Mouse (Mus musculus) hindbrain, embryonic 16.5 days (tissue): ENCODE results near the gene Hoxa5. TPM values are rescaled to one million over a fixed set of nuclear protein-coding genes. Genes with fewer than 3 reads are reported as not detected.

Experiments
- ATAC-seq: fragments of 200-750 bp; cut with Nextera tagmentation; 2 replicates; pipeline ENCODE4 v1.8.0; 2017; ENCODE audit warnings: moderate TSS enrichment, moderate library complexity
- H3K27ac ChIP-seq: fragments of 300-500 bp; sonication (generic); 2 replicates; pipeline ENCODE4 v1.5.1; 2014; ENCODE audit warnings: low read depth, mild to moderate bottlenecking, control low read depth, low read length, moderate library complexity
- H3K27me3 ChIP-seq: fragments of 300-500 bp; sonication (generic); replicated peaks from 2 replicates; pipeline ENCODE4 v1.6.1; 2014; ENCODE audit warnings: low read length; ENCODE audit not compliant: control insufficient read depth, insufficient read depth
- H3K36me3 ChIP-seq: fragments of 300-500 bp; sonication (generic); 2 replicates; pipeline ENCODE4 v1.6.1; 2014; ENCODE audit warnings: mild to moderate bottlenecking, low read length, moderate library complexity, mixed read lengths; ENCODE audit not compliant: control insufficient read depth, insufficient read depth
- H3K4me1 ChIP-seq: fragments of 300-500 bp; sonication (generic); 2 replicates; pipeline ENCODE4 v1.6.1; 2014; ENCODE audit warnings: low read depth, low read length; ENCODE audit not compliant: control insufficient read depth, insufficient read depth
- H3K4me2 ChIP-seq: fragments of 300-500 bp; sonication (generic); 2 replicates; pipeline ENCODE4 v1.6.1; 2014; ENCODE audit warnings: mild to moderate bottlenecking, low read length, control low read depth, moderate library complexity
- H3K4me3 ChIP-seq: fragments of 300-500 bp; sonication (generic); 2 replicates; pipeline ENCODE4 v1.5.1; 2014; ENCODE audit warnings: mild to moderate bottlenecking, low read length, control low read depth, moderate library complexity
- H3K9ac ChIP-seq: fragments of 300-500 bp; sonication (generic); 2 replicates; pipeline ENCODE4 v1.6.1; 2014; ENCODE audit warnings: low read depth, mild to moderate bottlenecking, control low read depth, low read length, moderate library complexity
- H3K9me3 ChIP-seq: fragments of 300-500 bp; sonication (generic); 2 replicates; pipeline ENCODE4 v1.6.1; 2014; ENCODE audit warnings: mild to moderate bottlenecking, low read length, moderate library complexity; ENCODE audit not compliant: control insufficient read depth
- WGBS: fragments of 180-500 bp; shearing (Covaris S2); extraction: QIAGEN DNeasy Blood & Tissue Kit; methylation state at CpG from one replicate; pipeline ENCODE4 v1.1.7; 2014; 5-methylcytosine and 5-hydroxymethylcytosine counted together
- polyA plus RNA-seq: library from polyadenylated mRNA; unstranded; fragments of >200 nt; fragmentation: Nextera tagmentation; extraction: Ambion mirVana; gene quantifications from 2 replicates; pipeline ENCODE4 v1.2.1, GENCODE M21; 2015

Gene Hoxa5
- polyA plus RNA-seq, 1 experiment from 2014 or later = 106 TPM

- Histone ChIP-seq H3K36me3 (no peaks in the 10 kb centered on the region), H3K4me3 (peak overlapping the region; percentile 50; the same call in 1 of the 2 replicates), H3K4me2 (peak overlapping the region; percentile 92), H3K9ac (no peak overlapping the region), H3K9me3 (no peaks in the 10 kb centered on the region), H3K4me1 (peaks cover 7% of the 10 kb centered on the region), H3K27ac (no peak overlapping the region), H3K27me3 (peaks cover 61% of the 10 kb centered on the region)
- WGBS = 4% methylated on average over 21 of the region's 21 CpGs
- no peak for ATAC-seq
These were observed 17.8 kb upstream of the Hoxa5 start for GRCm38 (mm10) chr6:52221993-52222685.

- peaks cover 58% of the 10 kb centered on the region for H3K27me3 ChIP-seq
- peak within 1 kb of the TSS; percentile 50 for H3K4me3 ChIP-seq
- no peak within 1 kb of the TSS for H3K27ac ChIP-seq
- no peaks in the 10 kb centered on the region for H3K36me3 ChIP-seq
- H3K9me3 ChIP-seq = no peaks in the 10 kb centered on the region
- ATAC-seq = peak; percentile 71
- H3K4me2 ChIP-seq = peak within 1 kb of the TSS; percentile 92
- under 1% methylated on average over 46 of the region's 46 CpGs for WGBS
- peaks cover 7% of the 10 kb centered on the region for H3K4me1 ChIP-seq
- peak within 1 kb of the TSS; percentile 66 for H3K9ac ChIP-seq
These were observed 17.1 kb upstream of the Hoxa5 start, which contains the start of gene Hoxa7 for GRCm38 (mm10) chr6:52221337-52221992. Gene Hoxa7 (minus strand): TSS chr6:52221854.

- H3K27ac ChIP-seq = no peak overlapping the region
- peak overlapping the region; percentile 92 for H3K4me2 ChIP-seq
- no peaks in the 10 kb centered on the region for H3K9me3 ChIP-seq
- H3K9ac ChIP-seq = no peak overlapping the region; the same call in 1 of the 2 replicates
- no peaks in the 10 kb centered on the region for H3K36me3 ChIP-seq
- no peak for ATAC-seq
- H3K4me1 ChIP-seq = peaks cover 7% of the 10 kb centered on the region
- peaks cover 61% of the 10 kb centered on the region for H3K27me3 ChIP-seq
- H3K4me3 ChIP-seq = peak overlapping the region; percentile 50
- 8% methylated on average over 12 of the region's 12 CpGs for WGBS
These were observed 16.5 kb upstream of the Hoxa5 start for GRCm38 (mm10) chr6:52220865-52221310.

- H3K9ac ChIP-seq = no peak overlapping the region
- peaks cover 61% of the 10 kb centered on the region for H3K27me3 ChIP-seq
- H3K4me2 ChIP-seq = no peak overlapping the region
- H3K4me1 ChIP-seq = peaks cover 7% of the 10 kb centered on the region
- 14% methylated on average over 32 of the region's 32 CpGs for WGBS
- H3K9me3 ChIP-seq = no peaks in the 10 kb centered on the region
- no peak overlapping the region for H3K4me3 ChIP-seq
- no peaks in the 10 kb centered on the region for H3K36me3 ChIP-seq
- no peak for ATAC-seq
- H3K27ac ChIP-seq = no peak overlapping the region
These were observed 15.8 kb upstream of the Hoxa5 start for GRCm38 (mm10) chr6:52220003-52220864.

- H3K9me3 ChIP-seq = no peaks in the 10 kb centered on the region
- H3K4me1 ChIP-seq = peaks cover 7% of the 10 kb centered on the region
- no peak overlapping the region for H3K27ac ChIP-seq
- 22% methylated on average over 9 of the region's 9 CpGs for WGBS
- H3K27me3 ChIP-seq = peaks cover 64% of the 10 kb centered on the region
- no peak overlapping the region for H3K4me3 ChIP-seq
- no peak overlapping the region for H3K9ac ChIP-seq
- no peaks in the 10 kb centered on the region for H3K36me3 ChIP-seq
- ATAC-seq = no peak
- no peak overlapping the region for H3K4me2 ChIP-seq
These were observed 15.0 kb upstream of the Hoxa5 start for GRCm38 (mm10) chr6:52219234-52219942.

GRCm38 (mm10) chr6:52218643-52219215, 14.3 kb upstream of the Hoxa5 start:
- no peak overlapping the region for H3K9ac ChIP-seq
- no peaks in the 10 kb centered on the region for H3K9me3 ChIP-seq
- no peaks in the 10 kb centered on the region for H3K36me3 ChIP-seq
- H3K4me2 ChIP-seq = no peak overlapping the region
- H3K4me1 ChIP-seq = peaks cover 7% of the 10 kb centered on the region
- no peak overlapping the region for H3K27ac ChIP-seq
- no peak for ATAC-seq
- H3K27me3 ChIP-seq = peaks cover 70% of the 10 kb centered on the region
- H3K4me3 ChIP-seq = no peak overlapping the region
- 11% methylated on average over 14 of the region's 14 CpGs for WGBS

DNA sequence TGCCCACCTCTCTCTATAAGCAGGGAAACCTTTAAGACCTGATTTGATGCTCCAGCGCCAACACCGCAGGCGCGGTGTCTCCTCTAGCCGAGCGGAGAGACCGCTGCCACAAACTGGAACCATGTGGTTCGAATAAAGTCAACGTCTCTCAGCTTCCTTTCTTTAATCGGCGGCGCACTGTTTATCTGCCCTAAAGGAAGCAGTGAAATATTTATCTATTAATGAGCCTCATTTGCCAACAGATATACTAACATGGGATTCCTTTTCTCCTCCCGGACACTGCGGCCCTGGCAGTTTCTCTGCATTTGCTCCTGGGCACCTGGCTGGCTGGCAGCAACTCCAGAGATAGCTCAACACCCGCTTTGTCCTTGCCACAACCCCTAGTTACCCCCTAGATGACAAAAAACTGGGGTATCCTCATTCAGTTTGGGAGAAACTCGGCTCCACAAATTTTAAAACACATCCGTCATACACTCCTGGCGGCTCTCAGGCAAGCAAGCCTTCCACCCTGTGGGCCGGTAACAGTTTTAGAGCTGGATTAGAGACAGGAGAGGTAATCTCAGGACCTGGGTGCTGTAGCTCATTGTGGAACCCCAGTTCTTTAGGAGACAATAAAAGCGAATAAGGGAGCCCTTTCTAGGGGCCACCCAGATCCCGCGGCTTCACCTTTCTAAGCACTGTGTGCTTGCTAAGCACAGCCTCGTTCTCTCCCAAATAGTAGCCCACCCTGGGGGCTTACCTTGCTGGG, 13.7 kb upstream of the Hoxa5 start:
- Histone ChIP-seq H3K4me3 (no peak overlapping the region; the same call in 1 of the 2 replicates), H3K27ac (no peak overlapping the region), H3K4me1 (peaks cover 7% of the 10 kb centered on the region), H3K27me3 (peaks cover 69% of the 10 kb centered on the region), H3K9me3 (no peaks in the 10 kb centered on the region), H3K4me2 (peak overlapping the region; percentile 43), H3K9ac (no peak overlapping the region), H3K36me3 (no peaks in the 10 kb centered on the region)
- ATAC-seq = no peak
- WGBS = 7% methylated on average over 23 of the region's 23 CpGs

DNA sequence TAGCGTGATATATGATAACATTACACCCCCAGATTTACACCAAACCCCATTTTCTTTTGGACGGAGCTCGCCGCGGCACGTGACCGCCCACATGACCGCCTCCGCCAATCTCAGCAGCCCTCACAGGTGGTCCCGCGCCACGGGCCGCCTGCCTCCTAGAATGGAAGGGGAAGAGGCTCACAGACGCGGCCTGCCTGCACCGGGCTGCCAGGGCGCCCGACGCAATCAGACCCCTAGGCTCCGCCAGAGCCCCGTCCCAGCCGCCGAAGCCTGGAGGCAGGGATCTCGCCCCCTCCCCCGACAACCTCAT, 13.0 kb upstream of the Hoxa5 start:
- peak overlapping the region; percentile 33 for H3K4me3 ChIP-seq
- WGBS = 2% methylated on average over 21 of the region's 25 CpGs
- peak; percentile 56; the same call in 1 of the 2 replicates for ATAC-seq

More for the DNA sequence above, 13.0 kb upstream of the Hoxa5 start:
- no peaks in the 10 kb centered on the region for H3K36me3 ChIP-seq
- H3K4me1 ChIP-seq = peaks cover 7% of the 10 kb centered on the region
- H3K4me2 ChIP-seq = peak overlapping the region; percentile 43
- H3K27me3 ChIP-seq = peaks cover 69% of the 10 kb centered on the region
- H3K9ac ChIP-seq = no peak overlapping the region
- H3K9me3 ChIP-seq = no peaks in the 10 kb centered on the region
- no peak overlapping the region for H3K27ac ChIP-seq
